Mouse (Mus musculus): ENCODE data around the gene Trub2. TPM values are rescaled to one million over a fixed set of nuclear protein-coding genes. Genes with fewer than 3 reads are reported as not detected.

Trub2 gene
- total RNA-seq, 2 experiments from 2014 or later: 22.9 to 57.1 TPM

DNA sequence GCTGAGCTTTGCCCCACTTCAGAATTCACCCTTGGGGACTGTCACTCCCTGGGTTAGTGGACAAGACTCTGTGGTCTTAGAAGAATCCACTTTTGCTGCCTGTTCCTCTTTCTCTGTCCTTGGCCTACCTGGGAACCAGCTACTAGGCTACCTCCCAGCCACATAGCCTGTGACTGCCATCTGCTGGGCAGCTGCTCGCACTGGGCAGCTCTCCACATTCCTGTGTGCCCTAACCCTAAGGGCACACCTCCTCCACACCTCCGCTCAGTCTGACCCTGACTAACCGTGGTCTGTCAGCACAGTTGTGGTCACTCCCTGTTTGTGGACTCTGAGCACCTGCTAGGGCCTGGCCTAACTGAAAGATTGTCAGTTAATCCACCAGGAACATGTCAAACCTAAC is 56.8 kb downstream of the Trub2 start:
- ATAC-seq (replicated peaks; ENCODE audit: poor library complexity): peak; percentile 95

- ATAC-seq (replicated peaks; ENCODE audit: poor library complexity): no peak
Observed at GRCm38 (mm10) chr2:29729500-29729899, 58.8 kb downstream of the Trub2 start.

GRCm38 (mm10) chr2:29724664-29725365 is 63.5 kb downstream of the Trub2 start:
- ATAC-seq (replicated peaks; ENCODE audit: poor library complexity): peak; percentile 29; the same call in 1 of the 2 replicates

GRCm38 (mm10) chr2:29723132-29723531 is 65.2 kb downstream of the Trub2 start:
- ATAC-seq (replicated peaks; ENCODE audit: poor library complexity): no peak

GRCm38 (mm10) chr2:29718581-29718980 is 69.7 kb downstream of the Trub2 start:
- ATAC-seq (replicated peaks; ENCODE audit: poor library complexity): no peak

GRCm38 (mm10) chr2:29716691-29717090 is 71.6 kb downstream of the Trub2 start:
- ATAC-seq (replicated peaks; ENCODE audit: poor library complexity): no peak

GRCm38 (mm10) chr2:29716143-29716542 is 72.2 kb downstream of the Trub2 start:
- no peak for ATAC-seq (replicated peaks; ENCODE audit: poor library complexity)

- no peak for ATAC-seq (replicated peaks; ENCODE audit: poor library complexity)
Observed at GRCm38 (mm10) chr2:29714127-29714526, 74.2 kb downstream of the Trub2 start.

- ATAC-seq (replicated peaks; ENCODE audit: poor library complexity): no peak
Observed at GRCm38 (mm10) chr2:29713501-29713900, 74.8 kb downstream of the Trub2 start.

GRCm38 (mm10) chr2:29711877-29712276 is 76.4 kb downstream of the Trub2 start:
- ATAC-seq (replicated peaks; ENCODE audit: poor library complexity): no peak

Other genes with a start within 250 kb of the Trub2 start
- 19.4 and 21.7 TPM in 2 replicates for gene Rapgef1, start 168.8 kb downstream of the Trub2 start, total RNA-seq (2015)
- gene Rapgef1, start 168.8 kb downstream of the Trub2 start, total RNA-seq (2017): 22.9 and 24.9 TPM in 2 replicates
- not detected in 2 replicates for gene Gm13420, start 36.8 kb downstream of the Trub2 start, total RNA-seq (2015)
- gene Gm13420, start 36.8 kb downstream of the Trub2 start, total RNA-seq (2017): not detected in 2 replicates
- not detected in 2 replicates for gene Gm13547, start 29.2 kb downstream of the Trub2 start, total RNA-seq (2015)
- not detected in 2 replicates for gene Gm13547, start 29.2 kb downstream of the Trub2 start, total RNA-seq (2017)
- gene Coq4, start 1.0 kb downstream of the Trub2 start, total RNA-seq (2015): 17.4 and 18.2 TPM in 2 replicates
- gene Coq4, start 1.0 kb downstream of the Trub2 start, total RNA-seq (2017): 10.5 and 12.5 TPM in 2 replicates
- 4.2 and 5.5 TPM in 2 replicates for gene Slc27a4, start 14.1 kb upstream of the Trub2 start, total RNA-seq (2015)
- 6.8 and 7.2 TPM in 2 replicates for gene Slc27a4, start 14.1 kb upstream of the Trub2 start, total RNA-seq (2017)
- gene Urm1, start 31.6 kb upstream of the Trub2 start, total RNA-seq (2015): 12.7 and 13.7 TPM in 2 replicates
- 15.8 and 20.5 TPM in 2 replicates for gene Urm1, start 31.6 kb upstream of the Trub2 start, total RNA-seq (2017)
- gene Cercam, start 80.7 kb upstream of the Trub2 start, total RNA-seq (2015): 13.0 and 13.9 TPM in 2 replicates
- 7.7 and 10.8 TPM in 2 replicates for gene Cercam, start 80.7 kb upstream of the Trub2 start, total RNA-seq (2017)
- gene Odf2, start 100.7 kb upstream of the Trub2 start, total RNA-seq (2015): 34.4 and 47.6 TPM in 2 replicates
- gene Odf2, start 100.7 kb upstream of the Trub2 start, total RNA-seq (2017): 81.5 and 107 TPM in 2 replicates
- gene Gle1, start 146.9 kb upstream of the Trub2 start, total RNA-seq (2015): 24.7 and 29.2 TPM in 2 replicates
- 58.0 and 92.2 TPM in 2 replicates for gene Gle1, start 146.9 kb upstream of the Trub2 start, total RNA-seq (2017)
- gene Sptan1, start 177.1 kb upstream of the Trub2 start, total RNA-seq (2015): 45.3 and 52.5 TPM in 2 replicates
- gene Sptan1, start 177.1 kb upstream of the Trub2 start, total RNA-seq (2017): 90.5 and 106 TPM in 2 replicates

Measured in megakaryocyte progenitor cell, adult 5-6 weeks (primary cell).